Mouse (Mus musculus): ENCODE results near the gene Misp. TPM values are rescaled to one million over a fixed set of nuclear protein-coding genes. Genes with fewer than 3 reads are reported as not detected.

Misp gene
- total and polyA plus RNA-seq, 3 experiments, result not detected

- peaks cover 3% of the 10 kb centered on the region for H3K9me3 ChIP-seq (replicated peaks; ENCODE audit: low read length)
- H3K27me3 ChIP-seq (replicated peaks), result peaks cover 40% of the 10 kb centered on the region
- in situ Hi-C loops (cut with MboI; ENCODE audit: low pct_ligation_motif_present, low pct_unique_long_range_greater_than_20kb, low sequenced_read_pairs) (no loop called here), dilution Hi-C loops (cut with MboI; ENCODE audit: extremely low pct_ligation_motif_present, extremely low pct_unique_long_range_greater_than_20kb, low sequenced_read_pairs) (no loop called here)
- H3K4me3 ChIP-seq (replicated peaks in 1 of 3; ENCODE audit: low read depth in 2 of 3, low read length in 2 of 3, poor library complexity in 1 of 3), result no peak overlapping the region
- no peak overlapping the region for H3K4me2 ChIP-seq (ENCODE audit: insufficient read depth, low read depth, poor library complexity, severe bottlenecking)
- no peak overlapping the region for H3K27ac ChIP-seq (ENCODE audit: insufficient read depth, low read depth)
- H3K4me1 ChIP-seq (ENCODE audit: control insufficient read depth in 1 of 2, insufficient read depth in 2 of 2), result peaks cover 8 to 33% of the 10 kb centered on the region in 2 experiments; a peak in 3 of 4 replicates
- no peaks in the 10 kb centered on the region for H3K79me2 ChIP-seq (replicated peaks; ENCODE audit: control insufficient read depth, extremely low read depth, insufficient read depth, poor library complexity, severe bottlenecking)
- TF ChIP-seq EP300 (IDR thresholded peaks at IDR 0.05; ENCODE audit: low read length) (no peak), TBP (conservative IDR thresholded peaks at IDR 0.05; ENCODE audit: low read depth, low read length) (0 out of 2 replicates have a peak, but pooled peaks have one; percentile 40), MAFK (IDR thresholded peaks at IDR 0.05; ENCODE audit: insufficient replicate concordance, low read length) (peak; percentile 82)
- H3K36me3 ChIP-seq (replicated peaks in 1 of 2; ENCODE audit: control insufficient read depth in 1 of 2, insufficient read depth in 1 of 2, low read length in 1 of 2), result no peaks in the 10 kb centered on the region
- no peak overlapping the region for H3K9ac ChIP-seq (ENCODE audit: insufficient read depth, low read depth)
- no peak for DNase-seq (ENCODE audit: extremely low read depth)
Observed at GRCm38 (mm10) chr10:79792339-79793040, 28.3 kb upstream of the Misp start.

GRCm38 (mm10) chr10:79793051-79793737, 27.6 kb upstream of the Misp start, which contains the start of gene Palm:
Gene Palm (plus strand): TSS chr10:79793572.
- no peak for DNase-seq (ENCODE audit: extremely low read depth)
- TF ChIP-seq SMC3 (IDR thresholded peaks at IDR 0.05; ENCODE audit: low read depth, low read length) (peak; percentile 64), ZNF384 (IDR thresholded peaks at IDR 0.05; ENCODE audit: low read depth, low read length) (no peak), PAX5 (IDR thresholded peaks at IDR 0.05; ENCODE audit: low read length) (no peak), MEF2A (IDR thresholded peaks at IDR 0.05; ENCODE audit: borderline replicate concordance, low read depth, low read length) (peak; percentile 33; the same call in 1 of the 2 replicates), JUND (conservative IDR thresholded peaks at IDR 0.05; ENCODE audit: low read depth, low read length) (no peak), TBP (conservative IDR thresholded peaks at IDR 0.05; ENCODE audit: low read depth, low read length) (no peak), POLR2AphosphoS2 (IDR thresholded peaks at IDR 0.05; ENCODE audit: low read depth, low read length) (no peak), USF2 (conservative IDR thresholded peaks at IDR 0.05; ENCODE audit: low read depth, low read length) (no peak), NELFE (IDR thresholded peaks at IDR 0.05; ENCODE audit: low read depth, low read length) (no peak), ZKSCAN1 (IDR thresholded peaks at IDR 0.05; ENCODE audit: borderline replicate concordance, low read depth, low read length) (no peak), POLR2A (IDR thresholded peaks at IDR 0.05; ENCODE audit: low read depth, low read length) (peak; percentile 19; the same call in 1 of the 2 replicates), ZMIZ1 (IDR thresholded peaks at IDR 0.05; ENCODE audit: low read depth, low read length) (no peak), TCF12 (IDR thresholded peaks at IDR 0.05; ENCODE audit: low read depth, low read length) (no peak), MYC (IDR thresholded peaks at IDR 0.05; ENCODE audit: low read depth, low read length) (no peak), SIN3A (IDR thresholded peaks at IDR 0.05; ENCODE audit: low read length) (no peak), MAFK (IDR thresholded peaks at IDR 0.05; ENCODE audit: insufficient replicate concordance, low read length) (no peak), KAT2A (IDR thresholded peaks at IDR 0.05; ENCODE audit: insufficient replicate concordance, low read length) (no peak), RAD21 (IDR thresholded peaks at IDR 0.05; ENCODE audit: low read depth, low read length) (peak; percentile 6), ELF1 (IDR thresholded peaks at IDR 0.05; ENCODE audit: low read depth, low read length) (no peak), CHD1 (IDR thresholded peaks at IDR 0.05; ENCODE audit: low read depth, low read length) (no peak), E2F4 (IDR thresholded peaks at IDR 0.05; ENCODE audit: insufficient replicate concordance, low read depth, low read length) (no peak), IRF4 (IDR thresholded peaks at IDR 0.05; ENCODE audit: low read depth, low read length) (0 out of 2 replicates have a peak, but pooled peaks have one; percentile 6), BHLHE40 (IDR thresholded peaks at IDR 0.05; ENCODE audit: low read depth, low read length) (no peak), ETS1 (conservative IDR thresholded peaks at IDR 0.05; ENCODE audit: low read depth, low read length) (no peak), CTCF (conservative IDR thresholded peaks at IDR 0.05 in 1 of 2, IDR thresholded peaks at IDR 0.05 in 1 of 2; ENCODE audit: low read depth in 2 of 2, low read length in 2 of 2) (peak in 1 of 2 experiments; percentile 76; a peak in 2 of 4 replicates), USF1 (IDR thresholded peaks at IDR 0.05; ENCODE audit: low read depth, low read length) (no peak), ZC3H11A (IDR thresholded peaks at IDR 0.05; ENCODE audit: low read depth, low read length) (no peak), JUN (IDR thresholded peaks at IDR 0.05; ENCODE audit: insufficient read depth, low read depth, low read length) (no peak), NRF1 (IDR thresholded peaks at IDR 0.05; ENCODE audit: low read depth, low read length) (peak; percentile 60)

More at GRCm38 (mm10) chr10:79793051-79793737, 27.6 kb upstream of the Misp start, which contains the start of gene Palm:
- peaks cover 3% of the 10 kb centered on the region for H3K9me3 ChIP-seq (replicated peaks; ENCODE audit: low read length)
- peak within 1 kb of the TSS; percentile 62; the same call in 1 of the 2 replicates for H3K9ac ChIP-seq (ENCODE audit: insufficient read depth, low read depth)
- peaks cover 40% of the 10 kb centered on the region for H3K27me3 ChIP-seq (replicated peaks)
- H3K4me2 ChIP-seq (ENCODE audit: insufficient read depth, low read depth, poor library complexity, severe bottlenecking), result peak within 1 kb of the TSS; percentile 69
- dilution Hi-C loops (cut with MboI; ENCODE audit: extremely low pct_ligation_motif_present, extremely low pct_unique_long_range_greater_than_20kb, low sequenced_read_pairs) (no loop called here), in situ Hi-C loops (cut with MboI; ENCODE audit: low pct_ligation_motif_present, low pct_unique_long_range_greater_than_20kb, low sequenced_read_pairs) (no loop called here)
- peak within 1 kb of the TSS; percentile 37 to 75 (median 54) for H3K4me3 ChIP-seq (replicated peaks in 1 of 3; ENCODE audit: low read depth in 2 of 3, low read length in 2 of 3, poor library complexity in 1 of 3)
- peaks cover 10 to 38% of the 10 kb centered on the region in 2 experiments for H3K4me1 ChIP-seq (ENCODE audit: control insufficient read depth in 1 of 2, insufficient read depth in 2 of 2)
- H3K27ac ChIP-seq (ENCODE audit: insufficient read depth, low read depth), result no peak within 1 kb of the TSS
- H3K36me3 ChIP-seq (replicated peaks in 1 of 2; ENCODE audit: control insufficient read depth in 1 of 2, insufficient read depth in 1 of 2, low read length in 1 of 2), result no peaks in the 10 kb centered on the region
- H3K79me2 ChIP-seq (replicated peaks; ENCODE audit: control insufficient read depth, extremely low read depth, insufficient read depth, poor library complexity, severe bottlenecking), result no peaks in the 10 kb centered on the region

All from CH12.LX (cell line).